Mouse (Mus musculus) limb, embryonic 14.5 days (tissue): ENCODE results near the gene Dmd. TPM values are rescaled to one million over a fixed set of nuclear protein-coding genes. Genes with fewer than 3 reads are reported as not detected.

Experiments
- ATAC-seq: fragments of 200-750 bp; cut with Nextera tagmentation; 2 replicates; pipeline ENCODE4 v1.8.0; 2017; ENCODE audit warnings: low read depth, moderate number of reproducible peaks, moderate TSS enrichment; ENCODE audit not compliant: low FRiP score
- DNase-seq: peaks from one replicate; pipeline ENCODE4 v3.0.0-alpha.2; 2015; ENCODE audit warnings: low spot score
- H3K27ac ChIP-seq: fragments of 300-500 bp; sonication (generic); replicated peaks from 2 replicates; pipeline ENCODE4 v1.5.1; 2014; ENCODE audit warnings: low read depth, mild to moderate bottlenecking, low read length, moderate library complexity, mixed read lengths
- H3K27me3 ChIP-seq: fragments of 300-500 bp; sonication (generic); 2 replicates; pipeline ENCODE4 v1.6.1; 2014; ENCODE audit warnings: low read length, mixed read lengths; ENCODE audit not compliant: control insufficient read depth, insufficient read depth
- H3K36me3 ChIP-seq: fragments of 300-500 bp; sonication (generic); 2 replicates; pipeline ENCODE4 v1.6.1; 2014; ENCODE audit warnings: mild to moderate bottlenecking, low read length, moderate library complexity, mixed read lengths; ENCODE audit not compliant: control insufficient read depth, insufficient read depth
- H3K4me1 ChIP-seq: fragments of 300-500 bp; sonication (generic); 2 replicates; pipeline ENCODE4 v1.6.1; 2014; ENCODE audit warnings: antibody characterized with exemption, low read length, mixed read lengths; ENCODE audit not compliant: control insufficient read depth, insufficient read depth
- H3K4me2 ChIP-seq: fragments of 300-500 bp; sonication (generic); replicated peaks from 2 replicates; pipeline ENCODE4 v1.6.1; 2014; ENCODE audit warnings: low read depth, mild to moderate bottlenecking, low read length, moderate library complexity; ENCODE audit not compliant: severe bottlenecking
- H3K4me3 ChIP-seq: fragments of 300-500 bp; sonication (generic); replicated peaks from 2 replicates; pipeline ENCODE4 v1.5.1; 2014; ENCODE audit warnings: low read length
- H3K9ac ChIP-seq: fragments of 300-500 bp; sonication (generic); 2 replicates; pipeline ENCODE4 v1.6.1; 2014; ENCODE audit warnings: mild to moderate bottlenecking, low read depth, low read length, moderate library complexity; ENCODE audit not compliant: severe bottlenecking
- H3K9me3 ChIP-seq: fragments of 300-500 bp; sonication (generic); 2 replicates; pipeline ENCODE4 v1.6.1; 2016; ENCODE audit warnings: low read length; ENCODE audit not compliant: control insufficient read depth
- POLR2A ChIP-seq: fragments of 200-500 bp; IDR thresholded peaks from 2 replicates; pipeline ENCODE4 v1.8.0; 2012; ENCODE audit warnings: inconsistent platforms, mild to moderate bottlenecking, moderate library complexity, borderline replicate concordance; ENCODE audit not compliant: insufficient read depth, insufficient read length; ENCODE audit errors: extremely low read depth
- WGBS: fragments of 180-500 bp; shearing (Covaris S2); extraction: QIAGEN DNeasy Blood & Tissue Kit; methylation state at CpG from one replicate; pipeline ENCODE4 v1.1.7; 2014; 5-methylcytosine and 5-hydroxymethylcytosine counted together
- polyA plus RNA-seq, 2 experiments: library from polyadenylated mRNA; depleted of rRNA in 1 of 2; stranded (reverse) in 1 of 2; unstranded in 1 of 2; fragments of >200 nt; fragmentation: Nextera tagmentation in 1 of 2; extraction: Ambion mirVana in 1 of 2; gene quantifications; 2 replicates each; pipeline versions ENCODE4 v1.2.1 to v1.2.3; 2012 to 2014

Dmd gene
- polyA plus RNA-seq, 2 experiments = 16.6 to 23.0 TPM

DNA sequence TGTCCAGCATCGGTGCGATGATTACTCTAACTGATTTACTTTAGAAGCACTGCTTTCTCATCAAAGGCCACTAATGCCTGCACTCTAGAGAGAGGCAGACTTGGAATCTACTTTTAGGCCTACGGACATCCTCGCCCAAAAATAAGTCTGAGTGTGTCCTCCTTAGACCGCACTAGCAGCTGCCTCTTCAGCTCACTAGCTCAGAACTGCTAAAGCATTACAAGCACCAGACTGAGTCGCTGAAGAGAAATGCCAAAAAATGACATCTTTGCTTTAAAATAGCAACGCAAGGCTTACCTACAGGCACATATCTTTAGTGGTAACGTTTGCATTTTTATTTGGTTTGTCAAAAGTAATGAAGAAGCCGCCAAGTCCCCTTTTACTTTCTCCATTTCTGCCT is 2098.0 kb downstream of the Dmd start:
- no peak overlapping the region for H3K9ac ChIP-seq
- H3K27ac ChIP-seq = no peak overlapping the region
- no peaks in the 10 kb centered on the region for H3K36me3 ChIP-seq
- no peaks in the 10 kb centered on the region for H3K9me3 ChIP-seq
- TF ChIP-seq POLR2A = no peak
- H3K4me3 ChIP-seq = no peak overlapping the region
- WGBS = 86% methylated on average over 9 of the region's 9 CpGs
- DNase-seq = no peak
- H3K4me1 ChIP-seq = no peaks in the 10 kb centered on the region
- no peaks in the 10 kb centered on the region for H3K27me3 ChIP-seq
- H3K4me2 ChIP-seq = no peak overlapping the region
- no peak for ATAC-seq

GRCm38 (mm10) chrX:85048141-85049110 is 2099.8 kb downstream of the Dmd start:
- Histone ChIP-seq H3K27ac (no peak overlapping the region), H3K36me3 (no peaks in the 10 kb centered on the region), H3K4me3 (peak overlapping the region; percentile 48), H3K27me3 (no peaks in the 10 kb centered on the region), H3K9ac (peak overlapping the region; percentile 66), H3K4me2 (peak overlapping the region; percentile 58), H3K4me1 (no peaks in the 10 kb centered on the region), H3K9me3 (no peaks in the 10 kb centered on the region)
- no peak for TF ChIP-seq POLR2A
- DNase-seq = peak; percentile 4
- peak; percentile 88 for ATAC-seq
- WGBS = 19% methylated on average over 34 of the region's 47 CpGs

GRCm38 (mm10) chrX:85049593-85049992 is 2100.9 kb downstream of the Dmd start:
- no peak for TF ChIP-seq POLR2A
- Histone ChIP-seq H3K9ac (no peak overlapping the region), H3K4me2 (peak overlapping the region; percentile 58; the same call in 1 of the 2 replicates), H3K27ac (no peak overlapping the region), H3K9me3 (no peaks in the 10 kb centered on the region), H3K4me3 (no peak overlapping the region), H3K4me1 (no peaks in the 10 kb centered on the region), H3K36me3 (no peaks in the 10 kb centered on the region), H3K27me3 (no peaks in the 10 kb centered on the region)
- DNase-seq = no peak
- no peak for ATAC-seq
- 55% methylated on average over 3 of the region's 3 CpGs for WGBS

GRCm38 (mm10) chrX:85073602-85074001 is 2124.9 kb downstream of the Dmd start:
- Histone ChIP-seq H3K27ac (no peak overlapping the region), H3K9me3 (no peaks in the 10 kb centered on the region), H3K27me3 (no peaks in the 10 kb centered on the region), H3K4me3 (no peak overlapping the region), H3K4me2 (no peak overlapping the region), H3K9ac (no peak overlapping the region), H3K4me1 (no peaks in the 10 kb centered on the region), H3K36me3 (no peaks in the 10 kb centered on the region)
- ATAC-seq (no peak), DNase-seq (no peak)
- 66% methylated on average over 4 of the region's 4 CpGs for WGBS
- no peak for TF ChIP-seq POLR2A

- DNase-seq (no peak), ATAC-seq (no peak)
- H3K27me3 ChIP-seq = no peaks in the 10 kb centered on the region
- WGBS = 65% methylated on average over 1 of the region's 1 CpGs
- H3K4me3 ChIP-seq = no peak overlapping the region
- no peak for TF ChIP-seq POLR2A
- H3K9me3 ChIP-seq = no peaks in the 10 kb centered on the region
- no peak overlapping the region for H3K9ac ChIP-seq
- H3K36me3 ChIP-seq = no peaks in the 10 kb centered on the region
- no peaks in the 10 kb centered on the region for H3K4me1 ChIP-seq
- no peak overlapping the region for H3K4me2 ChIP-seq
- H3K27ac ChIP-seq = no peak overlapping the region
These were observed 2128.2 kb downstream of the Dmd start for GRCm38 (mm10) chrX:85076845-85077244.
